Mouse (Mus musculus): Measurements from ENCODE around the gene Flywch2. TPM values are rescaled to one million over a fixed set of nuclear protein-coding genes. Genes with fewer than 3 reads are reported as not detected.

Flywch2 gene
- polyA plus RNA-seq, 1 experiment from 2014 or later = 68.1 TPM

- Histone ChIP-seq H3K27me3 (peaks cover 83% of the 10 kb centered on the region), H3K9me3 (no peaks in the 10 kb centered on the region), H3K4me3 (peak overlapping the region; percentile 40), H3K27ac (no peak overlapping the region), H3K9ac (no peak overlapping the region), H3K36me3 (no peaks in the 10 kb centered on the region; the same call in 1 of the 2 replicates), H3K4me2 (peak overlapping the region; percentile 72), H3K4me1 (replicated peaks) (peaks cover 38% of the 10 kb centered on the region)
- 3% methylated on average over 14 of the region's 14 CpGs for WGBS
- ATAC-seq (ENCODE audit: low FRiP score) = no peak
These were observed 41.2 kb downstream of the Flywch2 start for GRCm38 (mm10) chr17:23744651-23745050.

- Histone ChIP-seq H3K9me3 (no peaks in the 10 kb centered on the region), H3K27me3 (peaks cover 83% of the 10 kb centered on the region), H3K4me1 (replicated peaks) (peaks cover 43% of the 10 kb centered on the region), H3K9ac (no peak overlapping the region), H3K4me3 (no peak overlapping the region), H3K27ac (no peak overlapping the region), H3K4me2 (no peak overlapping the region), H3K36me3 (no peaks in the 10 kb centered on the region)
- no peak for ATAC-seq (ENCODE audit: low FRiP score)
- WGBS = 17% methylated on average over 8 of the region's 8 CpGs
These were observed 41.8 kb downstream of the Flywch2 start for GRCm38 (mm10) chr17:23744076-23744475.

- Histone ChIP-seq H3K9me3 (no peaks in the 10 kb centered on the region), H3K27ac (no peak overlapping the region), H3K9ac (no peak overlapping the region), H3K4me3 (peak overlapping the region; percentile 31; the same call in 1 of the 2 replicates), H3K27me3 (peaks cover 75% of the 10 kb centered on the region), H3K4me1 (replicated peaks) (peaks cover 54% of the 10 kb centered on the region), H3K36me3 (no peaks in the 10 kb centered on the region), H3K4me2 (no peak overlapping the region)
- 63% methylated on average over 12 of the region's 12 CpGs for WGBS
- no peak for ATAC-seq (ENCODE audit: low FRiP score)
These were observed 42.9 kb downstream of the Flywch2 start for GRCm38 (mm10) chr17:23742941-23743340.

- Histone ChIP-seq H3K4me3 (peak overlapping the region; percentile 31), H3K27me3 (peaks cover 68% of the 10 kb centered on the region), H3K9ac (peak overlapping the region; percentile 35; the same call in 1 of the 2 replicates), H3K4me2 (peak overlapping the region; percentile 47), H3K9me3 (no peaks in the 10 kb centered on the region), H3K36me3 (peaks cover 5% of the 10 kb centered on the region), H3K4me1 (replicated peaks) (peaks cover 61% of the 10 kb centered on the region), H3K27ac (no peak overlapping the region)
- 8% methylated on average over 44 of the region's 44 CpGs for WGBS
- no peak for ATAC-seq (ENCODE audit: low FRiP score)
These were observed 43.6 kb downstream of the Flywch2 start for GRCm38 (mm10) chr17:23742210-23742793.

GRCm38 (mm10) chr17:23741359-23742209 is 44.3 kb downstream of the Flywch2 start:
- peaks cover 61% of the 10 kb centered on the region for H3K27me3 ChIP-seq
- peaks cover 61% of the 10 kb centered on the region for H3K4me1 ChIP-seq (replicated peaks)

GRCm38 (mm10) chr17:23740598-23741021 is 45.3 kb downstream of the Flywch2 start, which contains the start of gene Paqr4:
Gene Paqr4, minus strand, starts transcription at chr17:23740867.
- Histone ChIP-seq H3K4me2 (peak within 1 kb of the TSS; percentile 88), H3K27ac (peak within 1 kb of the TSS; percentile 90), H3K27me3 (peaks cover 51% of the 10 kb centered on the region), H3K4me1 (replicated peaks) (peaks cover 53% of the 10 kb centered on the region), H3K9me3 (no peaks in the 10 kb centered on the region), H3K9ac (peak within 1 kb of the TSS; percentile 90), H3K4me3 (peak within 1 kb of the TSS; percentile 76), H3K36me3 (peaks cover 22% of the 10 kb centered on the region)
- no peak; the same call in none of the 2 replicates for ATAC-seq (ENCODE audit: low FRiP score)
- WGBS = 5% methylated on average over 13 of the region's 13 CpGs

More at GRCm38 (mm10) chr17:23741359-23742209, 44.3 kb downstream of the Flywch2 start:
- no peak for ATAC-seq (ENCODE audit: low FRiP score)
- Histone ChIP-seq H3K36me3 (peaks cover 12% of the 10 kb centered on the region), H3K4me3 (peak overlapping the region; percentile 31), H3K9ac (peak overlapping the region; percentile 35; the same call in 1 of the 2 replicates), H3K27ac (no peak overlapping the region), H3K9me3 (no peaks in the 10 kb centered on the region), H3K4me2 (peak overlapping the region; percentile 47)
- WGBS = 48% methylated on average over 38 of the region's 38 CpGs

GRCm38 (mm10) chr17:23740136-23740584 is 45.7 kb downstream of the Flywch2 start:
- peak; percentile 84 for ATAC-seq (ENCODE audit: low FRiP score)
- peak overlapping the region; percentile 88 for H3K4me2 ChIP-seq
- no peaks in the 10 kb centered on the region for H3K9me3 ChIP-seq
- H3K27ac ChIP-seq = peak overlapping the region; percentile 90
- peak overlapping the region; percentile 76 for H3K4me3 ChIP-seq
- peak overlapping the region; percentile 90 for H3K9ac ChIP-seq
- under 1% methylated on average over 45 of the region's 46 CpGs for WGBS
- H3K4me1 ChIP-seq (replicated peaks) = peaks cover 48% of the 10 kb centered on the region
- peaks cover 26% of the 10 kb centered on the region for H3K36me3 ChIP-seq
- H3K27me3 ChIP-seq = peaks cover 47% of the 10 kb centered on the region

- Histone ChIP-seq H3K27ac (peak overlapping the region; percentile 90), H3K27me3 (peaks cover 40% of the 10 kb centered on the region), H3K9me3 (no peaks in the 10 kb centered on the region), H3K4me1 (replicated peaks) (peaks cover 41% of the 10 kb centered on the region), H3K4me2 (peak overlapping the region; percentile 88), H3K36me3 (peaks cover 31% of the 10 kb centered on the region), H3K4me3 (peak overlapping the region; percentile 76), H3K9ac (peak overlapping the region; percentile 90)
- peak; percentile 35 for ATAC-seq (ENCODE audit: low FRiP score)
- WGBS = under 1% methylated on average over 48 of the region's 48 CpGs
These were observed 46.4 kb downstream of the Flywch2 start for GRCm38 (mm10) chr17:23739202-23740135.

GRCm38 (mm10) chr17:23738836-23739201 is 47.1 kb downstream of the Flywch2 start:
- ATAC-seq (ENCODE audit: low FRiP score) = no peak

GRCm38 (mm10) chr17:23737493-23738445 is 48.1 kb downstream of the Flywch2 start:
- peaks cover 31% of the 10 kb centered on the region for H3K36me3 ChIP-seq
- 66% methylated on average over 15 of the region's 15 CpGs for WGBS

More at GRCm38 (mm10) chr17:23738836-23739201, 47.1 kb downstream of the Flywch2 start:
- Histone ChIP-seq H3K36me3 (peaks cover 31% of the 10 kb centered on the region), H3K9ac (peak overlapping the region; percentile 90), H3K4me3 (peak overlapping the region; percentile 76), H3K27ac (peak overlapping the region; percentile 90), H3K9me3 (no peaks in the 10 kb centered on the region), H3K27me3 (peaks cover 33% of the 10 kb centered on the region), H3K4me1 (replicated peaks) (peaks cover 41% of the 10 kb centered on the region), H3K4me2 (peak overlapping the region; percentile 88)
- 27% methylated on average over 2 of the region's 2 CpGs for WGBS

More at GRCm38 (mm10) chr17:23737493-23738445, 48.1 kb downstream of the Flywch2 start:
- peak overlapping the region; percentile 76; the same call in 1 of the 2 replicates for H3K4me3 ChIP-seq
- H3K4me1 ChIP-seq (replicated peaks) = peaks cover 38% of the 10 kb centered on the region
- peak overlapping the region; percentile 88 for H3K4me2 ChIP-seq
- H3K27me3 ChIP-seq = peaks cover 23% of the 10 kb centered on the region
- no peak for ATAC-seq (ENCODE audit: low FRiP score)
- no peaks in the 10 kb centered on the region for H3K9me3 ChIP-seq
- peak overlapping the region; percentile 58 for H3K9ac ChIP-seq
- no peak overlapping the region for H3K27ac ChIP-seq

Measured in hindbrain, embryonic 13.5 days (tissue).